Mouse (Mus musculus): Measurements from ENCODE around the gene Il6st.

Il6st gene

DNA sequence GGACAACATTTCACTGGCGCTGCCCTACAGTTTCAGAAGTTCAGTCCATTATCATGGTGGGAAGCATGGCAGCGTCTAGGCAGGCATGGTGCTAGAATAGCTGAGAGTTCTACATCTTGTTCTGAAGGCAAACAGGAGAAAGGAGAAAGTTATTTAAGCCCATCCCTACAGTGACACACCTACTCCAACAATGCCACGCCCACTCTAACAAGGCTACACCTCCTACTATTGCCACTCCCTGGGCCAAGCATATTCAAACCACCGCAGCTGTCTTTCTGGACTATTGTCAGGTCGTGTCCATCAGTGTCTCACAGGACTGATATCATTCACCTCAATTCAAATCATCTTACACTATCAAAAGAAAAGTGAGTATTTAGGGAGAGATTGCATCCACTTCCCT, 22.8 kb downstream of the Il6st start:
- DNase-seq, result no peak

DNA sequence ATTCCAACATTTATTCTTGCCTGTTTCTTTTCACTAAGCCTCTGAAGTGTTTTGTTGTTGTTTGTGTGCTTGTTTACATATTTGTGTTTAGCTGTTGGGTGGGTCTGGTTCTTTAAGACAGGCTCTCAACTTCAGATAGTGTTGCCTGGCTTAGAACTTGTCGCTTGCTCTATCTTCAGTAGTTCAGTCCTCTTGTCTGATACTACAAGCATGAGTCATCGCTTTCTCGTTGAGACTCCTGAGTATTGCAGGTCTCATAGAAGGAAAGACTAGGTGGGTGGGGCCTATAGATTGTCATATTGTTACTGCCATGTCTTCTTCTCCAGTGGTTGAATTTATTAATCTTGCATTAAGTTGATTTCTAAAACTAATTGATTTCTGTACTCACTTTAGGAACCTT, 26.2 kb downstream of the Il6st start:
- no peak for DNase-seq

DNA sequence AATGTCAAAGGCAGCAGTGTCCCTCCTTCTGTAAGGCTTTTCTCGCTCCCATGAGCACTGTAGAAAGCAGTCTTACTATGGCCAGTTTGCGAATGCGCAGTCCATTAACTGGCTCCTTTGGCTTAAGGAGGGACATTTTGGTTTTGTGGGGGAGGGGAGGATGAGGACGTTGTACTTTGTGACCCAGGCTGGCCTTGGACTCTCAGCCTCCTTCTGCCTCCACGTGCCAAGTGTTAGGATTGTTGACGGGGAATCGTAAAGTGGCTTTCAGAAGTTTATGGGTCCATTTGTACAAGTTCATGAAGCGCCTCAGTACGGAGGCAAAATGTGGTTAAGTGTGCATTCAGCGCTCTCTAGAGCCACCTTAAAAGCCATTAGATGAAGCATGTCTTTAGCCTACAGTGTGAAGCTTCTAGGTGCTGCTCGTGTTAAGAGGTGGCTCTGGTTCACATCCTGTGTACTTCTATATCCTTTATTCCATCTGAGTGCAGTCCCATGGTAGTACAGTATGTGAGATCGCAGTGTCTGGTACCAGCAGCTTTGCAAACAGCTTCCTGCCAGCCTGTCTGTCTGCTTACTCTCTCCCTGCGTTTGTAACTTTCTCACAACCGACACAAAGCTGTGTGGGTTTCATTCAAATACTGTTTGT, 27.9 kb downstream of the Il6st start:
- no peak for DNase-seq

DNA sequence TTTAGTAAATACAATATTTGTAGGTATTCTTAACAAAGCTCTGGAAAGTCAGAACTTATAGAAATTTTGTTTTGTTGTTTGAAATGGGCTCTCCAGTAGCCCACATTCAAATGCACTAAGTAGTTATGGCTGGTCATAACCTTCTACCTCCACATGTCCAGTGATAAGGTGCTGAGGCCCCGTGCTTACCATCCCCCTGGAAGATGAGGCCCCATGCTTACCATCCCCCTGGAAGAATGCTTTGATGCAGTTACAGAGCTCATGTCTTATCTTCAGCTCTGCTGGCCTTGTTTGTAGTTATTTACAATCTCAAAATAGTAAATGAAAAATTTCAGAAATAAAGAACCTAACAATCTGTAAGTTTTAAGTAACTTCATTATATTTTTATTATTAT, 28.4 kb downstream of the Il6st start:
- DNase-seq, result no peak

DNA sequence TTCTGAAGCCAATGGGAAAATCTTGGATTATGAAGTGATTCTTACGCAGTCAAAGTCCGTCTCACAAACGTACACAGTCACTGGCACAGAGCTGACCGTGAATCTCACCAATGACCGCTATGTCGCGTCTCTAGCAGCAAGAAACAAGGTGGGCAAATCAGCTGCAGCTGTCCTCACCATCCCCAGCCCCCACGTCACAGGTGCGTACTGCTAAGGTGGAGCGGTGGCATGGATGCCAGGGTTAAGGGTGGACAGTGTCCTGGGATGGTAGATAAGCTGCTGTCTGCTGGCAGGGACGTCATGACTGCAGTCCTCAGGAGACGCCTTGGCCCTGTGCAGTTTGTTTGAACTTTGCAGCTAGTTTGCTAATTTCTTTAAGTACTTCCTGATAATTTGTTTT, 30.7 kb downstream of the Il6st start:
- no peak for DNase-seq

DNA sequence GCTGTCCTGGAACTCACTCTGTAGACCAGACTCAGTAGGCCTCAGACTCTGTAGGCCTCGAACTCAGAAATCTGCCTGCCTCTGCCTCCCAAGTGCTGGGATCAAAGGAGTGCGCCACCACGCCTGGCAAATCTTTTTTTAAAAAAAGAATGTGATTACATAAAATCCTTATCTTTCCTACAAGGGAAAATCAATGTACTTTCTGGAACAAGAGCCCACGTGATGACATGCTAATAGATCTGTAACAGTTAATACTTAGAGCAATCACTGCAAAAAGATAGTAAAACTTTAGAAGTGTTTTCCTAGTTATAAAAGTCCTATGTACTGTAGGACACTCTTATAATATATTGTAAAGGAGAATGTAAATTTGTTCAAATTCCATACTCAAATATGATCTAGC, 36.2 kb downstream of the Il6st start:
- no peak for DNase-seq

DNA sequence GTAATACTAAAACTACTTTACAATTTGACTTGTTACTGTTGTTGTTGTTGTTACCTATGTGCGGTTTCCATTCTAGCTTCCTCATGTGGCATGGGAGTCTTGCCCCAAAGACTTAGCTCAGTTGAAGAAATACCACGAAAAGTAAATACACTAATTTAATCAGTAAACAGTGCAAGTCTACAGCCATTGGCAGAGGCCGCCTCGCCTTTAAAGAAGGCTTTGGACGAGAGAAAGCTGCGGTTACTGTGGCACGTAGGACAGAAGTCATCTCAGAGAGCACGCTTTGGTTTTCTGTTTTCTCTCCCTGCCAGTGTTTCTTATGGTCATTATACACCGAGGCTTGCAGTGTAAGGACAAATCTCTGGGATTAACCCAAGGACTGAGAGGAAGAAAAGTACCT, 36.6 kb downstream of the Il6st start:
- no peak for DNase-seq

DNA sequence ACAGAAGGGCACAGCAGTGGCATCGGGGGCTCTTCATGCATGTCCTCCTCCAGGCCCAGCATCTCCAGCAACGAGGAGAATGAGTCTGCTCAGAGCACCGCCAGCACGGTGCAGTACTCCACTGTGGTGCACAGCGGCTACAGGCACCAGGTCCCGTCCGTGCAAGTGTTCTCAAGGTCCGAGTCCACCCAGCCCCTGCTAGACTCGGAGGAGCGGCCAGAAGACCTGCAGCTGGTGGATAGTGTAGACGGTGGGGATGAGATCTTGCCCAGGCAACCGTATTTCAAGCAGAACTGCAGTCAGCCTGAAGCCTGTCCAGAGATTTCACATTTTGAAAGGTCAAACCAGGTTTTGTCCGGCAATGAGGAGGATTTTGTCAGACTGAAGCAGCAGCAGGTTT, 40.0 kb downstream of the Il6st start:
- no peak for DNase-seq

DNA sequence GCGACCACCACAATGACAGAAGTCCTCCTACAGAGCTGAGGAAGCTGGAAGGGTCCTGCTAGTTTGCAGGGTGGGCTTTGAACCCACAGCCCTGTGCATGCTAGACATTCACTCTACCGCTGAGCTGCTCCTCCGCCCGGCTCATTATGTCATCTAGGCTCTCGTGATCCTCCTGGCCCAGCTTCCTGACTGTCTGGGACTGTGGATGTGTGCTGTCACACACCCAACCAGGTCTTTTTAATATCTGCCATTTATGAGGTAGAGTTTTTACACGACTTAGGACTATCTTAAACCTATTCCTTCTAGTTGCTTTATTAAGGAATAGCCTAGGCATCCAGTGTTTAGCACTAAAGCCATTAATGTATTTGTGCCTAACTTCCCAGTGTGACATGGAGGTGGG, 41.6 kb downstream of the Il6st start:
- no peak for DNase-seq

DNA sequence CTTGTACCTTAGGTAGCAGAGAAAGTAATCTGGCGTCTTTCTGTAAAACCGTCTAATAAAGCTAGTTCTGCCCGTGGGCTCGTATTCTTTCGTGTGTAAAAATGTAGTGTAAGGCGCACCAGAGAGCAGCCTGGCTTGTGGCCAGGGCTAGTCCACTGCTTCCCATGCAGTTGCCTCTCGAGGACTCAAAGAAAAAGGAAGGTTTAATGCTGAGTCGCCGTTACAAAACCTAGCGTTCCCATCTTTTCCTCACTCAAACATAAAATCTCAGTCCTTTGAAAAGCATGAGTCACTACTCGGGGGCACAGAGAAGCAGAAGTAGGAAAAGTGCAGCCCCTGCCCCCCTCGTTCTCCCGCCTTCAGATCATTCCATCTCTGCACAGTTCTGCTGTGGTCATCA, 42.9 kb downstream of the Il6st start:
- peak in 1 of 2 experiments; percentile 19 for DNase-seq

DNA sequence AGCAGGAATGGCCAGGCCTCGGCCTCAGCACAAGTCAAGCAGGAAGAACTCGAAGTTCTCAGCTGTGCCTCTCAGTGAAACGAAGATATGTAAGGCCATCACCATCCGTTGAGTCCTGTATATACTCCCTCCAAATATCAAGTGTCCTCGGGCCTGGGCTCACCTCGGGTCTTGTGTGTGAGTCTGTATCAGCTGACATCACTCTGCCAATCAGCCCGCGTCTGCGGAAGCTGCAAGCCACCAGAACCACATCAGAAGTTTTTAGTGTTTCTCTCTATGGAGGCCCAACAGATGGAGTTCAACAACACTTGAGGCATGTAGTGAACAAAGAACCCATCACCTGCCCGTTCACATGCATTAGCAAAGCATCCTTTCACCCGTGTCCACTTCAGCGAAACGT, 43.8 kb downstream of the Il6st start:
- DNase-seq, result no peak

DNA sequence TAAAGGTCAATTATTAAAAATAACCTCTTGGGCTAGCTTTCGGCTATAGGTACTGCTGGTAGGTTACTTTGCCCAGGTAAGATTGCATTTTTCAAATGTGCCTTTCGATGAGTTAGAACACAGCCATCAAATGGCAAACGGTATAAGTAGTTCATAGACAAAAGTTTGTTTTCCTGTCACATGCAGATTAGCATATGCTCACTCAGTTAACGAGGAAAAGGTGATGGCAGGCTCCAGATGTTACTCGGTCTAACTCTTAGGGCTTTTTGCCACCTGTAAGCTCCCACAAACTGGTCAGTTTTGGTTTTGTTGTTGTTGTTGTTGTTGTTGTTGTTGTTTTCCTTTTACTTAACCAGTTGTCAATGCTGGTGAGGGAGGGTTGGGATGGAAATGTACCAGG, 44.6 kb downstream of the Il6st start:
- no peak for DNase-seq

DNA sequence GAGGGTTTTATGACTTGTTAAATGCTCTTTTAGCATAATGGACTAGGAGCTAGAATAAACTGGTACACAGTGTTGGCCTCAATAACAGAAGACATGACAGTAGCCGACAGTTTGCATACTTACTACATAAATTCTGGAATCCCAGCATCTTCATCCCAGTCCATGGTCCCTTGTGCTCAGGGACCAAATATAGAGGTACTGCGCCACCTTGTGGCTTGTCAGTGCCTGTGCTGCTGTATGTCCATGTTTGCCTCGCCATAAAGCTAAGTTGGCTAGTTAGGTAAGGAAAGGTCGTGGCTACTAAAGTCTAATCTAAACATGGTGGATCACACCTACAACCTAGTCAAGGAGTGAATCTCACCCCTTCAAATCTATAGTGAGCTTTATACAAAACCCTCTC, 45.6 kb downstream of the Il6st start:
- peak; percentile 44 to 67 for DNase-seq

DNA sequence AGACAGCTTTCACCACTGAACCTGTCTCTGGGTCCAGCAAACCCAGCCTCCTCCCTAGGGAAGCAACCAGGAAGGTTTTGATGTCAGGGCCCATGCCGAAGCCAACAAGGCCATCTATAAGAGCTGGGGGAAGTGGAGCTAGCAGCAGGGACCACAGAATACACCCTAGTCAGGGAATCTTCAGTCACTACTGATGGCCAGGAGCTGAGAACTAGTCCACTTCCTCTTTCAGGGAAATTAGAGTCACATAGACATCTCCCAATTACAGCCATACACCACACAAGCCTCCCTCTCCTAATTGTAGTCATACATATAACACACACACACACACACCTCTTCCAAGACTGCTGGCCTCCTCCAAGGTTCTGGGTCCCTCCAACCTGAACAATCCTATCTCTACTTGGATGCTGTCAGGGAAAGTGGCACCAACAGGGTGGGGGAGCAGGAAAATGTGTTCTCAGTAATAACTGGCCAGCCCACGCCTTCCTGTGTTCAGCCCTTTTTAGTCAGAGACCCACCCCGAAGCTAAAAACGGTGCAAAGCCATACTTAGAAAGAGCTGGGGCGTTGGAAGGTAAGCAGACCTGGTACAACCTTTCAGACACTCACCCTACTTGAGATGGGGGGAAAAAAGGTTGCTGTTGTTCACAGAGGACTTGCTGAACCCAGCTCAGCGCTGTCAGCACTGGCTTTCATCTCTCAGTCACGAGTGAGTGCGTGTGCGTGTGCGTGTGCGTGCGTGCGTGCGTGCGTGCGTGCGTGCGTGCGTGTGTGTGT, 46.8 kb downstream of the Il6st start:
- DNase-seq, result no peak

DNA sequence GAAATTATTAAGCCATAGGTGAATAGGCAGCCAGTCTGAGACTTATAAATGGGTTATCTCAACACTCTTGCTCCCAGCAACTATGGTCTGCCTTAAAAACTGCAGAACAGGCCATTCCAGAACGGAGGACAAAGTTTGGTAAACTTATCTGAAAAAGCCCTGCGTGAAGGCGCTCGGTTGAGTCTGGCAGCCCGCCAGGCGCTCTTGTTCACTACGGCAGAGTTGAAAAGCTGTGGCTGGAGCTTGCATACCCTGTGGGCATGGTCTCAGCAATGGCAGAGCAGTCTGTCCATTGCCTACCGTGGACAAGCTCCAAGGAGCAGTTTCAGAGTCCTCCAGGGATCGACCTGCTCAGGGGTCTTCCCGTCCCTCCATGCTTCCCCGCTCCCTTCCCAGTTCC, 47.4 kb downstream of the Il6st start:
- peak in 1 of 2 experiments; percentile 19 for DNase-seq

DNA sequence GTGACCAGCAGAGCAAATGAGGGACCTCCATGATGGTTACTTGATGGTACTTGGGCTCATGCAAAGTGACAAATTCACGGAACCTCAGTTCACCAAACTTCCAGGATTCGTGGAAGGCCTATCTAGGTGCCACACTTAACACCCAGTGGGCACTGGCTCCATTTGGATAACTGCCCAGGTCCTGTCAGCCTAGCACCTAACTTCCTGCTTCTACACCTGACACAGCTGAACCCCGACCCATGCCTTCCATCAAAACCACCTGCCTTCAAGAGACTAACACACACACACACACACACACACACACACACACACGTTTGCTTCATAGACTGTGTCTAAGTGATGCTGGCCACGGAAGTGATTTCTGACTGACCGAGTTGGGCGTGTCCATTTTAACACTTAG, 47.9 kb downstream of the Il6st start:
- no peak for DNase-seq

DNA sequence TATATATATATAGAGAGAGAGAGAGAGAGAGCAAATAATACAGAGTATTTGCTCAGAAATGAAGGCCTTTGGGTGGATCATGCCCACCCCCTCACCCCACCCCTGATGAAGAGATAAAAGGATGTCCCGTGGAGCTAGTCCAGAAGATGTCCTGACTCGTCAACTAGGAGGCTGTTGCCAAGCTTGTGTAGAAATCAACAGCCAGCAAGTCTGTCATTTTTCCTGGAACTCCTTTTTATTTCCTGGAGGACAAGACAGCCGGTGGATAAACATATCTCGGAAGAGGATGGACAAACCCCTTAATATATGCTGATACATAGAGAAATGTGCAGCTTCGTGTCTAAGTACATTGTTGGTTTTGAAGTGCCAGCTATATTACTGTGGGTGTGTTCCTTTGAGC, 49.0 kb downstream of the Il6st start:
- no peak for DNase-seq

DNA sequence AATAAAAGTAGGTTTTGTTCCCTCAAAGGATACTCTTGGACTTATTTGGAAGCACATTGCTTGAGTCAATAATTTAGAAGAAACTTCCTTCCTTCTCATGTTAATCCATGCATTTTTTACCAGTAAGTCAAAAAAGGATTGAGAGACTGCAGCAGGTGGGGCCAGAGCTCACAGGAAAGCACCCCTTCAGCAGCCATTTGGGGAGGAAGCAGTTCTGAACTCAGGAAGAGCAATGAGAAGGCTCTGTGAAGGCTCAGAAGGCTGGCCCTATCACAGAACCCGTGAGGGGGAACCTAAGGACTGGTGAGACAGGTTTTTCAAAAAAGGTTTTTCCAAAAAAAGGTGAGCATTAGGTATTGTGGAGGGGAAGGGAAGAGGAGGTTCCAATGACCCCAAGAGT, 50.7 kb downstream of the Il6st start:
- DNase-seq, result no peak

DNA sequence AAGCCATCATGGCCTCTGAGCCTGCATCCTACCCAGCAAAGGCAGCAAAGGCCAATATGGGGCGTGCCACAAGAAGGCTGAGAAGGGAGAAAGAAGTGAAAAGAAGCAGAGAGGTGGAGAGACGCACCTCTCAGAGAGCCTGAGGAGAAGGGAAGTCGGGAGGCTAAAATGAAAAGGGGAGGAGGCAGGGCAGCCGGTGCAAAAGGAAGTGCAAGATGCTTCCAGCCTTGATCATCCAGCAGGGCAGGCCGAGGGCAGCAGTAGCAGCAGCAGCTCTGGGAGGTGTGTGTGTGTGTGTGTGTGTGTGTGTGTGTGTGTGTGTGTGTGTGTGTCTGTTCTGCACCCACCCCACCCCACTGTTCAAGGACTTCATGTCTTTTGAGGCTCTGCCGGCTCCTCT, 58.4 kb downstream of the Il6st start:
- DNase-seq, result no peak

DNA sequence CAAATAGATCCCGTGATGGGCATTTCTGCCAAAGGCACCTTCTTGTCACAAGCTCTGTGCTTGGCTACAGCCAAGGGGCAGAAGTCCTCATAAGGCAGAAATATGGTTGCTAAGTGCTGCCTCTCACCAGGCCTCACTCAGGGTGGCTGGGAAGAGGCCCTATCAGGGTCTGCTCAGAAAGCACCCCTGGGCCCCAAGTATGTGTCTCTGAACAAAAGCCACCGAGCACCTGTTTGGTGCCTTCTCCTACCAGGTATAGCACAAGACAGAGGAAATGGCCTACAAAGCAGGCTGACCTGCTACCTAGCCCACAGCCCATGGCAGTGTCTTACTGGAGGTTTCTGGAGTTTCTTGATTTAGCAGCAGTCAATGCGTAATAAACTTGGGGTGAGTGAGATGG, 59.0 kb downstream of the Il6st start:
- no peak for DNase-seq

DNA sequence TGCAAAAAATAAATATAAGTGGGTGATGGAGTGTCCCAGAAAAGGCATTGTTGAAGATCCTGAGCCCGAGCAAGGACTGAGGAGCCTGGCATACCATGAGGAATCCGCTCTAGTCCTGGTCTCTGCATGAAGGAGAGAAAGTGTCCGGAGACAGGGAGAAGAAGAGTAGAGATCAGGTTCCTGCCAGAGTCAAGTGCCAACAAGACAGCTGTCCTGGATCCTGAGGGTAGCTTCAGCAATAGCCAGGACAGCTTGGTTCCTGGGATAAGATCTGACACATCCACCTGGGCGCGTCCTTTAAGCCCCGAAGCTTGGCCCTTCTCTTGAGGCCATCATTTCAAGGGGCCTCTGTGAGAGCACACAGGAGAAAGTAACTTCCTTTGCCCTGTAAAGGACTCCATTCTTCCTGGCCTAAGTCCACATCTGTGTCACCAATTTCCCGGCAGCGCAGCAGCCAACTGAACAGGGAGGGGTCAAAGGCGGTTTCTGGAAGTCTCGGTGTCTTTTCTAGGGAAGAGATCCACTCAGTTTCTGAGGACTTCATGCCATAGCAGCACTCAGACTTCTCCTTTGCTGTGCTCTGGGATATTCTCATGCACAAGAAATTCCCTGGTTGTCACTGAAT, 59.6 kb downstream of the Il6st start:
- no peak for DNase-seq

DNA sequence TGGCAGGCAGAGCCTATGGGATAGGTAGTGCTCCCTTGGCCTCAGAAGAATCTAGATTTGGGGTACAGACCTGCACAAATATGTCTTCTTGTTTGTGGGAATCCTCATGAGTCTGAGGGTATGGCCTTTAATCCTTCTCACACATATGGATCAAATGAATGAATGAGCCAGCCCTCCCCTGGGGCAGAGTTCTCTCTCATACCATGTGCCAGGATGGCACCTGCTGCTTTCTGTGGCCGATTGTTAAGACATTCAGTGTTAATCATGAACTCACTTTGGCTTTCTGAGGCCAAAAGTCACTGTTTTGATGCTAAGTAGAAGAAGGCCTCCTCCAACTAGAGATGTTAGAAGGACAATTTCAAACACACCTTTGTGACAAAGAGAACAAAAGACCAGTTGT, 63.3 kb downstream of the Il6st start:
- no peak for DNase-seq

DNA sequence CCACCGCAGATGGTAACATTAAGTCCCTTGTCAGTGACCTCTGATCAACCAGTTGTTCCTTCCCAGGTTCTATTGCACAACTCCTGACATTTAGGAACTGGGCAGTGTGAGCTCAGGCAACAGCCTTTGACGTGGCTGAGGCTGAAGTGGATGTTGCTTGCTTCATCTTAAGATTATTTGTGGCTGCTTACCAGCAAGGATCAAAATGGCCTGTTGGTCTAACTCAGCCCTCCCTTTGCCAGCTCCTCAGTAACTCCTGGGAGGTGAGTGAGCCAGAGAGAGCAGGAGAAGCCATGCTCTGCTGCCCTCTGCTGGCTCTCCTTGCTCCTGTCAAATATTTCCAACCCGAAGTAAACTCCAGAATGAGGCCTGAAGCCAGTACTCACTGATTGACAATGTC, 66.0 kb downstream of the Il6st start:
- DNase-seq, result peak; percentile 57 to 58

DNA sequence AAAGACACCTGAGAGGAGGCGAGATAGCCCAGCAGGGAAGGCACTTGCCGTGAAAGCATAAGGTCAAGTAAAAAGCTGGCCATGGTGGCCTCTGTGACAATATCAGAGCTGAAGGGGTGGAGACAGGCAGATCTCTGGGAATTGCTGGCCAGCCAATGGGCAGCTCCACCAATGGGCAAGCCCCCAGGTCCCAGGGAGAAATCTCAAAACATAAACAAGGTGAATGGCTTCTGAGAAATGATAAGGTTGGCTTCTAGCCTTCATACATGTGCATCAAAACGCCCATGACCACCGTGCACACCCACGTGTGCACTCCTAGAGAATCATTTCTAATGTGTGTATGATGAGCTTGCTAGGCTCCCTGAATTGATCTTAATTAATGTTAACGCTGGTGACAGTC, 68.4 kb downstream of the Il6st start:
- DNase-seq, result no peak

DNA sequence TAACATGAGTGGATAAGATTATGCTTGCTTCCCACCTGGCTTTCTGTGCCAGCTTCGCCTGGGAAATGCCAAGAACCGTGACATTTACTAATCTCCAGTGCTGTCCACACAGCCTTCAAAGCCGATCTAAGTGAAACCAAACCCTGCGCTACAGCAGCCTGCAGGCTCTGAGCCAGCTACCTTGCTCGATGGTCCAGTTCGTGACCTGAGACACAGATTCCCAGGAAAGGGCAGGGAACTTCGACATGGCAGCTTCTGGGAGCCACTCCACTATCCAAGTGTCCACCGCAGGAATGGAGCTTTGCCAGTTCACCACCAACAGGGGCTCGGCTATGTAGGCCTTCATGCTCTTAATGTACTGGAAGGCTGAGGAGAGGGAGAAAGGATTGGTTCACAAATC, 69.7 kb downstream of the Il6st start:
- no peak for DNase-seq

All from cerebellum, adult 18-20 months (tissue).